Mouse (Mus musculus): ENCODE measurements around the gene Gm7694.

GRCm38 (mm10) chr1:170293257-170293656 lies 12.9 kb downstream of the Gm7694 start:
- TF ChIP-seq CTCF (IDR thresholded peaks at IDR 0.05) (no peak), POLR2A (IDR thresholded peaks at IDR 0.05; ENCODE audit: insufficient read depth, low read depth, low read length) (no peak)

All from heart, adult 2 months (tissue).